Mouse (Mus musculus) stomach, embryonic 14.5 days (tissue): ENCODE data around the gene Dlst. TPM values are rescaled to one million over a fixed set of nuclear protein-coding genes. Genes with fewer than 3 reads are reported as not detected.

Source experiments
- ATAC-seq: fragments of 200-750 bp; cut with Nextera tagmentation; 2 replicates; pipeline ENCODE4 v1.8.0; 2017; ENCODE audit warnings: low read depth, moderate TSS enrichment; ENCODE audit not compliant: insufficient number of reproducible peaks, insufficient read depth, low FRiP score
- H3K27ac ChIP-seq: fragments of 300-500 bp; sonication (generic); 2 replicates; pipeline ENCODE4 v1.5.1; 2014; ENCODE audit warnings: mild to moderate bottlenecking, low read length, moderate library complexity, mixed read lengths
- H3K27me3 ChIP-seq: fragments of 300-500 bp; sonication (generic); 2 replicates; pipeline ENCODE4 v1.6.1; 2014; ENCODE audit warnings: low read length, control low read depth, mixed read lengths; ENCODE audit not compliant: control insufficient read depth, insufficient read depth
- H3K36me3 ChIP-seq: fragments of 300-500 bp; sonication (generic); 2 replicates; pipeline ENCODE4 v1.6.1; 2014; ENCODE audit warnings: mild to moderate bottlenecking, control low read depth, low read length, moderate library complexity, mixed read lengths; ENCODE audit not compliant: control insufficient read depth, insufficient read depth
- H3K4me1 ChIP-seq: fragments of 300-500 bp; sonication (generic); 2 replicates; pipeline ENCODE4 v1.6.1; 2014; ENCODE audit warnings: low read length, control low read depth, mixed read lengths; ENCODE audit not compliant: control insufficient read depth, insufficient read depth
- H3K4me2 ChIP-seq: fragments of 300-500 bp; sonication (generic); replicated peaks from 2 replicates; pipeline ENCODE4 v1.6.1; 2014; ENCODE audit warnings: low read depth, low read length, control low read depth
- H3K4me3 ChIP-seq: fragments of 300-500 bp; sonication (generic); 2 replicates; pipeline ENCODE4 v1.5.1; 2014; ENCODE audit warnings: low read depth, low read length, control low read depth
- H3K9ac ChIP-seq: fragments of 300-500 bp; sonication (generic); replicated peaks from 2 replicates; pipeline ENCODE4 v1.6.1; 2014; ENCODE audit warnings: low read depth, mild to moderate bottlenecking, control low read depth, low read length, moderate library complexity, mixed read lengths
- H3K9me3 ChIP-seq: fragments of 300-500 bp; sonication (generic); 2 replicates; pipeline ENCODE4 v1.6.1; 2016; ENCODE audit warnings: low read depth, low read length, control low read depth; ENCODE audit not compliant: control insufficient read depth
- WGBS: fragments of 180-500 bp; shearing (Covaris S2); extraction: QIAGEN DNeasy Blood & Tissue Kit; methylation state at CpG from one replicate; pipeline ENCODE4 v1.1.7; 2014; 5-methylcytosine and 5-hydroxymethylcytosine counted together
- polyA plus RNA-seq: library from polyadenylated mRNA; unstranded; fragments of >200 nt; fragmentation: Nextera tagmentation; extraction: Ambion mirVana; gene quantifications from 2 replicates; pipeline ENCODE4 v1.2.1, GENCODE M21; 2014

Dlst gene
- polyA plus RNA-seq, 1 experiment from 2014 or later: 102 TPM

DNA sequence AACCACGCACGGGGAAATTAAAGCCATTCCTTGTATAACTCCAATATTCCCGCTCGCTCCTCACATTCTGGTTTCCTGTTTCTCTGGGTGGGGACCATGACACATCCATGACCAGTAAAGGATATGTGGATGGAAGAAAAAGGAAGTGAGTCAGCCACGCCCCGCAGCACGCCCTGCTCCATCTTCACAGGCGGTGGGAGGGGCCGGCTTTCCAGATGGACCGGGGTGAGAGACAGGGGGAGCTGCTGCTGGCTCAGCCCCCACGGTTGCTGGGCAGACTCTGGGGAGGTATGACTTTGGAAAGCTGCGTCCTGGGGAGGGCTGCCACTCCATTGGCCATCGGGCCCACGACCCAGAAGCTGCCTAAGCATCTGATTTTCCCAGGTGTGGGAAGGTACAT lies 16.6 kb upstream of the Dlst start:
- Histone ChIP-seq H3K9ac (no peak overlapping the region), H3K36me3 (peaks cover 5% of the 10 kb centered on the region; the same call in 1 of the 2 replicates), H3K4me1 (no peaks in the 10 kb centered on the region), H3K4me2 (no peak overlapping the region), H3K9me3 (no peaks in the 10 kb centered on the region), H3K27me3 (no peaks in the 10 kb centered on the region), H3K4me3 (no peak overlapping the region), H3K27ac (no peak overlapping the region)
- 25% methylated on average over 14 of the region's 14 CpGs for WGBS
- ATAC-seq: peak; percentile 38; the same call in 1 of the 2 replicates

DNA sequence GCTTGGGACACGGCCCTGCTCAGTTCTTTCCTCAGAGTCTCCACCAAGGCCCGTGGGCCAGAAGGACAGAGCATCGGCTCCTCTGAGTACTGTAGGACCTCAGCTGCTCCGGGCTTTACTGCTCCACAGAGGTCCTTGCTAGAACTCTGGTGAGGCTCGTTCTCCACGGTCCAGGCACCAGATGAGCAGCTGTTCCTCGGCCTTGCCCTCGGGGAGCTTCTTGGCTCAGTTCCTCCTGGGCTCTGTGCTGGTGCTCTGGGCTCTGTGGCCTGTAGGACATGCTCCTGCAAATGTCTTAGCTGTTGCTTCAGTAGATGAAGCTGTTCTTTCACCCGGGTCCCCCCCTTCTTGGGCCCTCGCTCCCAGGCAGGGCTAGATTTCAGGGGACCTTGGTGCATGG lies 15.9 kb upstream of the Dlst start:
- no peak overlapping the region for H3K4me3 ChIP-seq
- no peaks in the 10 kb centered on the region for H3K27me3 ChIP-seq
- no peak for ATAC-seq
- no peak overlapping the region for H3K4me2 ChIP-seq
- no peak overlapping the region for H3K27ac ChIP-seq
- no peaks in the 10 kb centered on the region for H3K4me1 ChIP-seq
- no peaks in the 10 kb centered on the region for H3K36me3 ChIP-seq
- 77% methylated on average over 10 of the region's 10 CpGs for WGBS
- H3K9me3 ChIP-seq: no peaks in the 10 kb centered on the region
- H3K9ac ChIP-seq: no peak overlapping the region

DNA sequence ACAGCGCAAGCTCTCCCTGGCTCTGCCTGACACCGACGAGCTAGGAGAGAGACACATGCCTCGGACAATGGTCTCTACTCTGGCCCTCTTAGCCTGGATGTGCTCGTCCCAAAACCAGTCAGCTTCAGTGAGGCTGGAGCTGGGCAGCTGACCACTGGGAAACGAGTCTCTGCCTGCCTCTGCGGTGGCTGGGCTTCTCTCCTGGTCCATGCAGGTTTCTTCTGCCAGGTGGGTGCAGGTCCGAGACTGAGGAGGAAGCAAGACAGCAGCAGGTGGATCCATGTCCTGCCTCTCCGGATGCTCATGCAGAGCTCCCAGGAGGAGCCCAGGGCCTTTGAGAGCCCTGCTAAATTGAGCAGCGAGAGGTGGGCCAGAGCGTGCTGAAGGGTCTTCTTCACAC lies 15.5 kb upstream of the Dlst start:
- no peaks in the 10 kb centered on the region for H3K9me3 ChIP-seq
- no peaks in the 10 kb centered on the region for H3K27me3 ChIP-seq
- no peak for ATAC-seq
- H3K9ac ChIP-seq: no peak overlapping the region
- no peak overlapping the region for H3K4me3 ChIP-seq
- H3K4me2 ChIP-seq: no peak overlapping the region
- no peaks in the 10 kb centered on the region for H3K36me3 ChIP-seq
- H3K27ac ChIP-seq: no peak overlapping the region
- no peaks in the 10 kb centered on the region for H3K4me1 ChIP-seq
- WGBS: 82% methylated on average over 11 of the region's 11 CpGs

DNA sequence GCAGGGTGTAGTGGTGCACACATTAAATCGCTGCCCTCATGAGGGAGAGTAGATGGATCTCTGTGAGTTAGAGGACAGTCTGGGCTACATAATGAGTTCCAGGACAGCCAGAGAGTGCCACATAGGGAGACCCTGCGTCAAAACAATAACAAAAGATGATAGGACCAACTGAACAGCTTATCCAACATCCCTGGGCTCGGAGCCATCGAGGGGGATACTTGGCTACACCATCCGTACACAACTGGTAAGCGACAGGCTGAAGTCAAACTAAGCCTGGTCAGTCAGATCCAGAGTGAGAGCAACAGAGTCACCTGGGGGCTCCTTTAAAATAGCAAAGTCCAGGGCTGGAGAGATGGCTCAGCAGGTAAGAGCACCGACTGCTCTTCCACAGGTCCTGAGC lies 14.8 kb upstream of the Dlst start:
- ATAC-seq: no peak
- H3K4me2 ChIP-seq: no peak overlapping the region
- H3K27me3 ChIP-seq: no peaks in the 10 kb centered on the region
- H3K36me3 ChIP-seq: no peaks in the 10 kb centered on the region
- H3K9me3 ChIP-seq: no peaks in the 10 kb centered on the region
- WGBS: 87% methylated on average over 7 of the region's 7 CpGs
- no peak overlapping the region for H3K27ac ChIP-seq
- H3K4me1 ChIP-seq: no peaks in the 10 kb centered on the region
- no peak overlapping the region for H3K4me3 ChIP-seq
- no peak overlapping the region for H3K9ac ChIP-seq

DNA sequence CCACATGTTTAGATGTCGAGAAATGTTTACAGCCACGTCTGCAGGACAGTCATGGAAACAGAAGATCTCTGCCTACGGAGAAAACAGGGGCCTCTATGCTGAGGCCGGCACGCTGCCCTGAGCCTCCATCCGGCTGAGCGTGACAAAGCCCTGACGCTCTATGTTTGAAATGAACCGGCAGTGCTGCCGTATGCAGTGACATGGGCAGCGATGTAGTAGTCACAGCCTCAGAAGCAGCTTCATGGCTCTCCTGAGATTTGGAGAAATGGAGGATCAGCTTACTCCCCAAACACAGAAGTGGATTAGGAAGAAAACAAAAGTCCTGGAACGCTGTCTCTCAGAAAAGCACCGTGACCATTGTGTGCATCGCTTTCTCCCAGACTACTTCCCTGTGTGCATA lies 9.6 kb upstream of the Dlst start:
- WGBS: 65% methylated on average over 14 of the region's 14 CpGs
- ATAC-seq: no peak

DNA sequence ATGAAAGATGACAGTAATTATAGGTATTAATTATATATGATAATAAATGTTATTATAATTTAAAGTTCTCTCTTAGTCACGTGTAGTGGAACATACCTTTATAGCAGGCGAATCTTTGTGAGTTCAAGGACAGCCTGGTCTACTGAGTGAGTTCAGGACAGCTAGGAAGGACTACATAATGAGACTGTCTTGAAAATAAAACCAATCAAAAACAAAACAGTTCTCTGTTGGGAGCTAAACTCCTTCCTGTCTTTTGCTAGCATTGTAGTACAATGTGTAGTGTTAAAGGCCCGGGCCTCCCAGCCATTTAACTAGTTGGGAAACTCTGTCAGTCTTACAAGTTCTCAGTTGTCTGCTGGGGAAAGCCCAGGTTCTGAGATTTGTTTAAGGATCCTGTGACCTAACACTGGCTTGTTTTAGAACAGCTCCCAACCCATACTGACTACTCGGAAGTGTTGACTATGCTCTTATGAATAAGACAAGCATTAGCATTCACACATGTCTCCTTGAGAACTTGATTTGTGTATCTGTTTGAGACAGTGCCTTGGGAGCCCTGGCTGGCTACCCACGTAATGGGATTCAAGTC lies 9.0 kb upstream of the Dlst start:
- no peak overlapping the region for H3K4me2 ChIP-seq
- no peaks in the 10 kb centered on the region for H3K9me3 ChIP-seq
- no peak overlapping the region for H3K27ac ChIP-seq
- no peaks in the 10 kb centered on the region for H3K36me3 ChIP-seq
- ATAC-seq: no peak
- no peak overlapping the region for H3K9ac ChIP-seq
- no peaks in the 10 kb centered on the region for H3K4me1 ChIP-seq
- H3K27me3 ChIP-seq: no peaks in the 10 kb centered on the region
- WGBS: 78% methylated on average over 5 of the region's 5 CpGs
- no peak overlapping the region for H3K4me3 ChIP-seq

More for the DNA sequence above, 9.6 kb upstream of the Dlst start:
- Histone ChIP-seq H3K36me3 (no peaks in the 10 kb centered on the region), H3K4me2 (no peak overlapping the region), H3K27ac (no peak overlapping the region), H3K4me3 (no peak overlapping the region), H3K9me3 (no peaks in the 10 kb centered on the region), H3K27me3 (no peaks in the 10 kb centered on the region), H3K4me1 (no peaks in the 10 kb centered on the region), H3K9ac (no peak overlapping the region)

DNA sequence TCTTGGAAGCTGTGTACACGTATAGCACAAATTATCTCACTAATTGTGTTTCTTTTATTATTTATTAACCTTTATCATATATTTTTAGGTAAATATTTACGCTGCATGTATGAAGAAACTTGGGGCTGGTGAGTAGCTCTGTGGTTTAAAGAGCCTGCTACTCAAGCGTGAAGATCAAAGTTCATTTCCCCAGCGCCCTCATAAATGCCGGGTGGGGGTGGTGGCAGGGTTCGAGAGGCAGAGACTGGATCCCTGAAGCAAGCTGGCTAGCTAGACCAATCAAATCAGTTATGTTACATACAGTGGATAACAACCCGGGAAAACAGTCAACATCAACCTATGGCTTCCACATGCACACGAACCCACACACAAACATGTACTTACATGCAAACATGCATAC lies 7.5 kb upstream of the Dlst start:
- Histone ChIP-seq H3K27me3 (no peaks in the 10 kb centered on the region), H3K27ac (no peak overlapping the region), H3K4me3 (no peak overlapping the region), H3K9ac (no peak overlapping the region), H3K4me1 (no peaks in the 10 kb centered on the region), H3K9me3 (no peaks in the 10 kb centered on the region), H3K4me2 (no peak overlapping the region), H3K36me3 (no peaks in the 10 kb centered on the region)
- ATAC-seq: no peak
- 69% methylated on average over 8 of the region's 8 CpGs for WGBS

DNA sequence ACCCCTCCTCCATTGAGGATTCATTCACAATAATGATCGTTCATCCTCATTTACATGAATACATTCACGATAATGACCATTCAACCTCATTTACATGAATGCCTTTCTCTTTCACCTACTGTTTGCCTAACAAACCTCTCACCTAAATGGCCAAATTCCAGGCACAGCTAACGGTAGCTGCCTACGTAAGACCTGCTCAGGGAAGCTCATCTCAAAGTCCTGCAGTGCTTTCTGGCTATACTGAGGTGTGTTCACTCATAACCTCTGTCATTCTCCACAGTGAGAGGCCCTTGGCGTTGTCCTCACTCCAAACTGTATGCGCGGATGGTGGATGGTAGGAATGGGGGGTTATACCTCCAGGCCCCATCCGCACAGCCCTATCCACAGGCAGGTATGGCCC lies 5.8 kb upstream of the Dlst start:
- no peak overlapping the region for H3K4me2 ChIP-seq
- H3K36me3 ChIP-seq: no peaks in the 10 kb centered on the region
- no peak overlapping the region for H3K27ac ChIP-seq
- no peak overlapping the region for H3K9ac ChIP-seq
- no peak for ATAC-seq
- peaks cover 9% of the 10 kb centered on the region; the same call in 1 of the 2 replicates for H3K4me1 ChIP-seq
- 83% methylated on average over 8 of the region's 8 CpGs for WGBS
- no peak overlapping the region for H3K4me3 ChIP-seq
- no peaks in the 10 kb centered on the region for H3K27me3 ChIP-seq
- no peaks in the 10 kb centered on the region for H3K9me3 ChIP-seq

DNA sequence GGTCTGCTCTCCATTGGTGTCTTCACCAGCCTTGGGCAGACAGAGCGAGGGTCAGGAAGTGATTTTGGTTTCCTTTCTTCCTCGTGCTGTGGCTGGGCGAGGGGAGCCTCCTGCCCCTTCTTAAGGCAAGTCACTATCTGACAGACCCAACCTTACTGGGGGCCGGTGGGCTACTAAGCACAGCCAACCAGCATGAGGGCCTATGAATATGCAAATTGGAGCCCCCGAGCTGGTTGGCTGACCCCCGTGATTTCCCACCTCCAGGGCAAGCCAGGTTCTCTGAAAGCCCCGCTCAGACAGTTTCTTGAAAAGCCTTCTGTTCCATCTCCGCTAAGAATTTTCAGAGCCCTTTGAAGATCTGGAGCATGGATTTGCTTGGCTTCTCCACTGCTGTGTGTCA lies 4.3 kb upstream of the Dlst start:
- Histone ChIP-seq H3K9ac (no peak overlapping the region), H3K4me1 (peaks cover 9% of the 10 kb centered on the region), H3K36me3 (no peaks in the 10 kb centered on the region), H3K27ac (no peak overlapping the region), H3K4me3 (no peak overlapping the region), H3K27me3 (no peaks in the 10 kb centered on the region), H3K9me3 (no peaks in the 10 kb centered on the region), H3K4me2 (0 out of 2 replicates have a peak overlapping the region, but pooled peaks have one; percentile 19)
- 3% methylated on average over 8 of the region's 8 CpGs for WGBS
- ATAC-seq: no peak
